Mouse (Mus musculus): ENCODE data around the gene Usp22. TPM values are rescaled to one million over a fixed set of nuclear protein-coding genes. Genes with fewer than 3 reads are reported as not detected.
"Not testable (repeated sequence)": the region's sequence is repeated elsewhere in the genome, so short reads cannot be mapped to it uniquely, and the experiment has no call there.

The Usp22 gene
- polyA plus RNA-seq, 1 experiment from 2014 or later = 87.8 TPM

GRCm38 (mm10) chr11:61142941-61143530 is 31.8 kb downstream of the Usp22 start:
- in situ Hi-C loops (cut with MboI; ENCODE audit: low pct_unique_long_range_greater_than_20kb) = no loop called here
- ATAC-seq (no peak), DNase-seq (ENCODE audit: low read depth, low spot score) (no peak)
- CTCF ChIA-PET = no interaction called here
- TF ChIP-seq CTCF (IDR thresholded peaks at IDR 0.05) = no peak
- POLR2A ChIA-PET = no interaction called here
- peaks cover 17% of the 10 kb centered on the region for H3K27me3 ChIP-seq

GRCm38 (mm10) chr11:61142262-61142661 is 32.6 kb downstream of the Usp22 start:
- ChIA-PET CTCF (no interaction called here), POLR2A (no interaction called here)
- DNase-seq (ENCODE audit: low read depth, low spot score) (no peak), ATAC-seq (no peak)
- peaks cover 21% of the 10 kb centered on the region for H3K27me3 ChIP-seq
- TF ChIP-seq CTCF (IDR thresholded peaks at IDR 0.05) = no peak
- in situ Hi-C loops (cut with MboI; ENCODE audit: low pct_unique_long_range_greater_than_20kb) = no loop called here

DNA sequence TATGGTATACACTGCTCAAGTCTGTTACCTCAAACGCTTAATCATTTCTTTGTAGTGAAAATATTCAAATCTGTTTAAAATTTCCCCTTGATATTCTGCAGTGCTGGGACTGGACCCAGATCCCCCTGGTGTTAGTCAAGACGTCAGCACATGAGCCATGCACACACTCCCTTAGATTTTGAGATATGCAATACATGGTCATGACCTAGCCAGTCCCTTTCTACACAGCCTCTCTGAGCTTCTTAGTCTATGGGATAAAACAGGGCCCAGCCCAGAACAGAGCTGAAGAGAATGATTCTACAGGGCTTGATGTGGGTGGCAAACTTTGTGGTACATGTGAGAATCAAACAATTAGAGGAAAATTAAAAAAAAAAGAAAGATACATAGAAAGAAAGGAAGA is 33.2 kb downstream of the Usp22 start:
- in situ Hi-C loops (cut with MboI; ENCODE audit: low pct_unique_long_range_greater_than_20kb) = no loop called here
- ChIA-PET POLR2A (no interaction called here), CTCF (no interaction called here)
- no peak for DNase-seq (ENCODE audit: low read depth, low spot score)
- no peak for TF ChIP-seq CTCF (IDR thresholded peaks at IDR 0.05)
- H3K27me3 ChIP-seq = peaks cover 24% of the 10 kb centered on the region
- ATAC-seq = no peak

GRCm38 (mm10) chr11:61132943-61133342 is 41.9 kb downstream of the Usp22 start:
- TF ChIP-seq CTCF (IDR thresholded peaks at IDR 0.05) = no peak
- in situ Hi-C loops (cut with MboI; ENCODE audit: low pct_unique_long_range_greater_than_20kb) = no loop called here
- ChIA-PET CTCF (no interaction called here), POLR2A (no interaction called here)
- ATAC-seq = no peak
- peaks cover 12% of the 10 kb centered on the region for H3K27me3 ChIP-seq
- DNase-seq (ENCODE audit: low read depth, low spot score) = no peak

DNA sequence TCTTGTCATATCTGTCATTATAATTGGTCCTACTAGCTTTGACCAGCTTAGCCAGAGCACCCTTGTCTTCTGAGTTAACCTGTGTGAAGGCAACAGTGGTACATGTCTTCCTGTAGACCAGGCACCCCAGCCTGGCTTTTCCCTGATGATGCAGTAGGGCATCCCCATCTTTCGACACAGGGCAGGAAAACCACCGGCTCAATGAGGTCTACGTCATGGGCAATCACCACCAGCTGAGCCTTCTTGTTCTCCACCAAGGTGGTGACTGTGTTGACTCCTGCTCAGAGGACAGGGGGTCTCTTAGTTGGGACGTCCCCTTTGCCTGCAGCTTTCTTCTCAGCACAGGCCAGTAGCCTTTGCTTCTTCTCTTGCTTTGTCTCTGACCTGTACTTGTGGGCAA is 44.2 kb downstream of the Usp22 start:
- in situ Hi-C loops (cut with MboI; ENCODE audit: low pct_unique_long_range_greater_than_20kb); H3K27me3 ChIP-seq; POLR2A ChIA-PET; ATAC-seq; DNase-seq (ENCODE audit: low read depth, low spot score): not testable (repeated sequence)
- CTCF ChIA-PET = interaction anchor here (0.8 kb wide), 1 partner anchor 249 kb away, joined by 3 read pairs; no protein-coding TSS in a partner anchor

GRCm38 (mm10) chr11:61129305-61129704 is 45.5 kb downstream of the Usp22 start:
- in situ Hi-C loops (cut with MboI; ENCODE audit: low pct_unique_long_range_greater_than_20kb) = no loop called here

GRCm38 (mm10) chr11:61127421-61128055 is 47.3 kb downstream of the Usp22 start:
- in situ Hi-C loops (cut with MboI; ENCODE audit: low pct_unique_long_range_greater_than_20kb) = no loop called here
- ATAC-seq (no peak), DNase-seq (ENCODE audit: low read depth, low spot score) (no peak)
- no peak for TF ChIP-seq CTCF (IDR thresholded peaks at IDR 0.05)
- CTCF ChIA-PET = no interaction called here
- POLR2A ChIA-PET = interaction anchor here (0.7 kb wide), 1 partner anchor 168 kb away, joined by 3 read pairs; no protein-coding TSS in a partner anchor
- H3K27me3 ChIP-seq = peaks cover 6% of the 10 kb centered on the region

More at GRCm38 (mm10) chr11:61129305-61129704, 45.5 kb downstream of the Usp22 start:
- CTCF ChIA-PET = interaction anchor here (1.1 kb wide), 1 partner anchor 26 kb away, joined by 3 read pairs; no protein-coding TSS in a partner anchor
- DNase-seq (ENCODE audit: low read depth, low spot score) = no peak
- POLR2A ChIA-PET = no interaction called here
- H3K27me3 ChIP-seq = peaks cover 6% of the 10 kb centered on the region
- no peak for ATAC-seq
- no peak for TF ChIP-seq CTCF (IDR thresholded peaks at IDR 0.05)

GRCm38 (mm10) chr11:61126606-61127355 is 48.1 kb downstream of the Usp22 start, which contains the start of gene Tnfrsf13b:
Gene Tnfrsf13b, plus strand, starts transcription at chr11:61126755.
- ATAC-seq = no peak
- POLR2A ChIA-PET = no interaction called here
- no peak for TF ChIP-seq CTCF (IDR thresholded peaks at IDR 0.05)
- CTCF ChIA-PET = no interaction called here
- in situ Hi-C loops (cut with MboI; ENCODE audit: low pct_unique_long_range_greater_than_20kb) = no loop called here
- no peak for DNase-seq (ENCODE audit: low read depth, low spot score)
- H3K27me3 ChIP-seq = peaks cover 6% of the 10 kb centered on the region

GRCm38 (mm10) chr11:61125970-61126369 is 48.9 kb downstream of the Usp22 start:
- CTCF ChIA-PET = no interaction called here
- TF ChIP-seq CTCF (IDR thresholded peaks at IDR 0.05) = no peak
- POLR2A ChIA-PET = no interaction called here
- DNase-seq (ENCODE audit: low read depth, low spot score) (no peak), ATAC-seq (no peak)
- H3K27me3 ChIP-seq = peaks cover 6% of the 10 kb centered on the region
- in situ Hi-C loops (cut with MboI; ENCODE audit: low pct_unique_long_range_greater_than_20kb) = no loop called here

GRCm38 (mm10) chr11:61123886-61124285 is 51.0 kb downstream of the Usp22 start:
- no peak for TF ChIP-seq CTCF (IDR thresholded peaks at IDR 0.05)

GRCm38 (mm10) chr11:61122769-61123288 is 52.0 kb downstream of the Usp22 start:
- in situ Hi-C loops (cut with MboI; ENCODE audit: low pct_unique_long_range_greater_than_20kb) = no loop called here
- no peak for TF ChIP-seq CTCF (IDR thresholded peaks at IDR 0.05)
- ATAC-seq (no peak), DNase-seq (ENCODE audit: low read depth, low spot score) (no peak)
- POLR2A ChIA-PET = no interaction called here
- CTCF ChIA-PET = interaction anchor here (1.3 kb wide), 1 partner anchor 18 kb away, joined by 4 read pairs; no protein-coding TSS in a partner anchor
- no peaks in the 10 kb centered on the region for H3K27me3 ChIP-seq

More at GRCm38 (mm10) chr11:61123886-61124285, 51.0 kb downstream of the Usp22 start:
- ChIA-PET CTCF (interaction anchor here (1.3 kb wide), 1 partner anchor 19 kb away, joined by 4 read pairs; no protein-coding TSS in a partner anchor), POLR2A (no interaction called here)
- in situ Hi-C loops (cut with MboI; ENCODE audit: low pct_unique_long_range_greater_than_20kb) = no loop called here
- DNase-seq (ENCODE audit: low read depth, low spot score) (no peak), ATAC-seq (no peak)
- H3K27me3 ChIP-seq = no peaks in the 10 kb centered on the region
